Mouse (Mus musculus): ENCODE measurements around the gene Itga9.

DNA sequence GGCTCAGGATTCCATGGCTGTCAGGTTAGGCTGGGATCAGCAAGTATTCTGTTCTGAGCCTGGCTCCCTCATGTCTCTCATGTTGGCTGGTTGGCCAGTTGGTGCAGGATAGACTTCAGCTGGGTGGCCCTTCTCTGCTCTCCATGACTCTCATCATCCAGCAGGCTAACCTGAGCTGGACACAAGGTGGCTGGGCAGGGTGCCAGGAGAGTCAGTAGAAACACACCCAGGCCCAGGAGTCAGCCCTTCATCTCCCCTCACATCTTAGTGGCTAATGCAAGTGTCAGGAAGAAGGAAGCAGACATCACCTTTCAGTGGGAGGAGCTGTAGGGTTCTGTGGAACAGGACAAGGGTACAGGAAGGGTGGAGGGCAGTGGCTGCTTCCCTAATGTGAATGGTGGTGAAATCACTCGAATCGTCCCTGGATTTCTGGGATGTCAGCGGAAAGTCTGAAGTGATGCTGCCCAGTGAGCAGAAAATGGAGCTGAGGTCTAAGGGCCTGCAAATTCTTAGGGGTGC, 12.3 kb downstream of the Itga9 start:
- TF ChIP-seq CTCF (IDR thresholded peaks at IDR 0.05; ENCODE audit: insufficient read depth, low read depth, low read length), result no peak
- TF ChIP-seq POLR2A (IDR thresholded peaks at IDR 0.05; ENCODE audit: insufficient read depth, low read depth, low read length), result no peak

Measured in olfactory bulb, adult 2 months (tissue).